Mouse (Mus musculus) CH12.LX (cell line): ENCODE results near the gene Myo18a. TPM values are rescaled to one million over a fixed set of nuclear protein-coding genes. Genes with fewer than 3 reads are reported as not detected.

Source experiments
- DNase-seq: peaks from one replicate; pipeline ENCODE4 v3.0.0-alpha.2; 2013; ENCODE audit errors: extremely low read depth
- H3K27ac ChIP-seq: 2 replicates; pipeline ENCODE4 v1.5.1; 2012; ENCODE audit warnings: low read depth, mild to moderate bottlenecking, control low read depth, moderate library complexity; ENCODE audit not compliant: insufficient read depth
- H3K27me3 ChIP-seq: replicated peaks from 2 replicates; pipeline ENCODE3; 2012; ENCODE audit warnings: inconsistent platforms
- H3K36me3 ChIP-seq, 2 experiments: replicated peaks in 1 of 2; 2 replicates each; pipeline versions ENCODE3 to v1.6.1; 2012; ENCODE audit warnings: inconsistent platforms in 1 of 2, low read length in 1 of 2, mild to moderate bottlenecking in 1 of 2, mixed read lengths in 1 of 2, moderate library complexity in 1 of 2; ENCODE audit not compliant: control insufficient read depth in 1 of 2, insufficient read depth in 1 of 2
- H3K4me1 ChIP-seq, 2 experiments: 2 replicates each; pipeline ENCODE4 v1.6.1; 2012; ENCODE audit warnings: inconsistent platforms in 1 of 2, moderate library complexity in 1 of 2; ENCODE audit not compliant: insufficient read depth in 2 of 2, control insufficient read depth in 1 of 2
- H3K4me2 ChIP-seq: 2 replicates; pipeline ENCODE4 v1.6.1; 2012; ENCODE audit warnings: low read depth, mild to moderate bottlenecking, control low read depth; ENCODE audit not compliant: poor library complexity, insufficient read depth, severe bottlenecking
- H3K4me3 ChIP-seq, 3 experiments: fragments of 150-350 bp in 1 of 3; sonication (generic) in 1 of 3; replicated peaks in 1 of 3; 2 replicates each; pipeline versions ENCODE3 to v1.5.1; 2011 to 2012; ENCODE audit warnings: low read depth in 2 of 3, low read length in 2 of 3, mild to moderate bottlenecking in 2 of 3, moderate library complexity in 2 of 3, control low read depth in 1 of 3, improper control_type of control experiment in 1 of 3, inconsistent platforms in 1 of 3, mixed read lengths in 1 of 3; ENCODE audit not compliant: poor library complexity in 1 of 3
- H3K79me2 ChIP-seq: replicated peaks from 2 replicates; pipeline ENCODE4 v1.6.1; 2012; ENCODE audit warnings: mild to moderate bottlenecking, moderate library complexity; ENCODE audit not compliant: control insufficient read depth, poor library complexity, insufficient read depth, severe bottlenecking; ENCODE audit errors: extremely low read depth
- H3K9ac ChIP-seq: 2 replicates; pipeline ENCODE4 v1.6.1; 2012; ENCODE audit warnings: low read depth, mild to moderate bottlenecking, control low read depth, moderate library complexity; ENCODE audit not compliant: insufficient read depth
- H3K9me3 ChIP-seq: replicated peaks from 2 replicates; pipeline ENCODE3; 2012; ENCODE audit warnings: low read length, inconsistent platforms, mixed read lengths
- ELF1 ChIP-seq: IDR thresholded peaks from 2 replicates; pipeline ENCODE4 v1.6.1; 2014; ENCODE audit warnings: low read depth, mild to moderate bottlenecking, inconsistent platforms, low read length, improper control_type of control experiment
- EP300 ChIP-seq: IDR thresholded peaks from 2 replicates; pipeline ENCODE4 v1.6.1; 2011; ENCODE audit warnings: low read length, improper control_type of control experiment
- GABPA ChIP-seq: IDR thresholded peaks from 2 replicates; pipeline ENCODE4 v1.6.1; 2012; ENCODE audit warnings: low read depth, low read length, improper control_type of control experiment, inconsistent platforms; ENCODE audit not compliant: insufficient replicate concordance
- JUND ChIP-seq: conservative IDR thresholded peaks from 2 replicates; pipeline ENCODE4 v1.6.1; 2011; ENCODE audit warnings: low read depth, low read length, improper control_type of control experiment
- MAFK ChIP-seq: IDR thresholded peaks from 2 replicates; pipeline ENCODE4 v1.6.1; 2011; ENCODE audit warnings: low read length, improper control_type of control experiment; ENCODE audit not compliant: insufficient replicate concordance
- MAX ChIP-seq: IDR thresholded peaks from 2 replicates; pipeline ENCODE4 v1.6.1; 2011; ENCODE audit warnings: low read length, improper control_type of control experiment
- MAZ ChIP-seq: IDR thresholded peaks from 2 replicates; pipeline ENCODE4 v1.6.1; 2012; ENCODE audit warnings: low read depth, mild to moderate bottlenecking, inconsistent platforms, low read length, improper control_type of control experiment, moderate library complexity
- MEF2A ChIP-seq: IDR thresholded peaks from 2 replicates; pipeline ENCODE4 v1.6.1; 2014; ENCODE audit warnings: low read depth, mild to moderate bottlenecking, inconsistent platforms, low read length, improper control_type of control experiment, borderline replicate concordance
- MXI1 ChIP-seq: IDR thresholded peaks from 2 replicates; pipeline ENCODE4 v1.6.1; 2011; ENCODE audit warnings: mild to moderate bottlenecking, low read depth, low read length, improper control_type of control experiment
- NELFE ChIP-seq: IDR thresholded peaks from 2 replicates; pipeline ENCODE4 v1.6.1; 2011; ENCODE audit warnings: low read depth, low read length, improper control_type of control experiment
- NRF1 ChIP-seq: IDR thresholded peaks from 2 replicates; pipeline ENCODE4 v1.6.1; 2014; ENCODE audit warnings: low read depth, mild to moderate bottlenecking, inconsistent platforms, low read length, improper control_type of control experiment, moderate library complexity
- POLR2A ChIP-seq: IDR thresholded peaks from 2 replicates; pipeline ENCODE4 v1.6.1; 2011; ENCODE audit warnings: low read depth, mild to moderate bottlenecking, improper control_type of control experiment, low read length
- RAD21 ChIP-seq: IDR thresholded peaks from 2 replicates; pipeline ENCODE4 v1.6.1; 2011; ENCODE audit warnings: low read depth, mild to moderate bottlenecking, low read length, improper control_type of control experiment, moderate library complexity
- RCOR1 ChIP-seq: conservative IDR thresholded peaks from 2 replicates; pipeline ENCODE4 v1.6.1; 2012; ENCODE audit warnings: low read depth, mild to moderate bottlenecking, inconsistent platforms, low read length, improper control_type of control experiment
- SIN3A ChIP-seq: IDR thresholded peaks from 2 replicates; pipeline ENCODE4 v1.6.1; 2012; ENCODE audit warnings: low read length, improper control_type of control experiment, inconsistent platforms
- SMC3 ChIP-seq: IDR thresholded peaks from 2 replicates; pipeline ENCODE4 v1.6.1; 2011; ENCODE audit warnings: low read depth, low read length, improper control_type of control experiment
- TBP ChIP-seq: conservative IDR thresholded peaks from 2 replicates; pipeline ENCODE4 v1.6.1; 2011; ENCODE audit warnings: low read depth, low read length, improper control_type of control experiment
- TCF12 ChIP-seq: IDR thresholded peaks from 2 replicates; pipeline ENCODE4 v1.6.1; 2014; ENCODE audit warnings: low read depth, mild to moderate bottlenecking, inconsistent platforms, low read length, improper control_type of control experiment
- USF2 ChIP-seq: conservative IDR thresholded peaks from 2 replicates; pipeline ENCODE4 v1.6.1; 2011; ENCODE audit warnings: low read depth, low read length, improper control_type of control experiment
- ZKSCAN1 ChIP-seq: IDR thresholded peaks from 2 replicates; pipeline ENCODE4 v1.6.1; 2012; ENCODE audit warnings: low read depth, inconsistent platforms, low read length, improper control_type of control experiment, borderline replicate concordance
- ZNF384 ChIP-seq: IDR thresholded peaks from 2 replicates; pipeline ENCODE4 v1.6.1; 2012; ENCODE audit warnings: low read depth, low read length, improper control_type of control experiment, inconsistent platforms
- dilution Hi-C: fragments of 300-500 bp; cut with MboI; formaldehyde crosslinking; loops from 2 replicates; pipeline ENCODE4 v1.14.3; 2020; ENCODE audit warnings: low sequenced_read_pairs; ENCODE audit not compliant: extremely low pct_unique_long_range_greater_than_20kb, extremely low pct_ligation_motif_present
- in situ Hi-C: fragments of 300-500 bp; cut with MboI; formaldehyde crosslinking; loops from 3 replicates; pipeline ENCODE4 v1.14.3; 2019; ENCODE audit warnings: low sequenced_read_pairs, low pct_ligation_motif_present, low pct_unique_long_range_greater_than_20kb, mixed read lengths
- polyA plus RNA-seq: library from polyadenylated mRNA; unstranded; fragments of >175 nt; gene quantifications from 2 replicates; pipeline ENCODE4 v1.2.1, GENCODE M21; 2012; ENCODE audit warnings: low read depth; ENCODE audit not compliant: insufficient read length
- total RNA-seq, 2 experiments: library from RNA; depleted of rRNA; stranded (reverse); fragments of 300-350 nt in 1 of 2; fragments of >200 nt in 1 of 2; gene quantifications; 2 replicates each; pipeline ENCODE4 v1.2.3; 2012 to 2014

The Myo18a gene
- total and polyA plus RNA-seq, 3 experiments: 6.3 to 24.8 (median 16.8) TPM

GRCm38 (mm10) chr11:77867419-77868083, 104.5 kb downstream of the Myo18a start:
- TF ChIP-seq MAFK (no peak), TCF12 (no peak), MAX (no peak), GABPA (no peak), EP300 (no peak), ZNF384 (no peak), MEF2A (no peak)
- dilution Hi-C loops (no loop called here), in situ Hi-C loops (no loop called here)
- Histone ChIP-seq H3K4me2 (no peak overlapping the region), H3K27ac (no peak overlapping the region), H3K9ac (no peak overlapping the region), H3K27me3 (no peaks in the 10 kb centered on the region), H3K79me2 (no peaks in the 10 kb centered on the region), H3K4me3 (no peak overlapping the region), H3K4me1 (peaks cover 11 to 59% of the 10 kb centered on the region in 2 experiments), H3K9me3 (no peaks in the 10 kb centered on the region), H3K36me3 (no peaks in the 10 kb centered on the region)
- no peak for DNase-seq

DNA sequence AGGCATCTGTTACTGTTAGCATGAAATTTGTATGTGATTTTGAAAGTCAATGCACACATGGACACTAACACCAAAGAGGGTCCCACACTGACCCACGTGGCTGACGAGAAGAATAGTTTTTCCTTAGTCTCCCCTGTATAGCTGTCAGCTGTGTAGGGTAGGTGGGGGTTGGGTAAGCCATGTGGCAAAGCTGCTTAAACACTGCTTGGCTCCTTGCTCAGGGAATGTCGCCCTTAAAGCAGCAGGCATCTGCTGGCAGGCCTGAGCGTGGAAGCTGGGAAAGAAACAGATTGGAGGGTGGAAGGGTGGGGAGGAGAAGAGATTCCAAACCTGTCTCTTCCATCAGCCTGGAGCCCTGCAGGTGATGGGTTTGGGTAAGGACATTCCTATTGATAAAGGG, 108.4 kb downstream of the Myo18a start:
- Histone ChIP-seq H3K27me3 (no peaks in the 10 kb centered on the region), H3K36me3 (no peaks in the 10 kb centered on the region), H3K9ac (no peak overlapping the region), H3K4me2 (no peak overlapping the region), H3K9me3 (no peaks in the 10 kb centered on the region), H3K4me1 (peaks cover 0 to 38% of the 10 kb centered on the region in 2 experiments; a peak in 2 of 4 replicates), H3K79me2 (no peaks in the 10 kb centered on the region), H3K27ac (no peak overlapping the region), H3K4me3 (no peak overlapping the region)
- no peak for DNase-seq
- dilution Hi-C loops: no loop called here
- TF ChIP-seq USF2 (no peak), JUND (no peak), MAZ (no peak), TBP (no peak), TCF12 (no peak), RCOR1 (no peak), ZKSCAN1 (no peak), NELFE (no peak), NRF1 (no peak), RAD21 (no peak), EP300 (no peak), MXI1 (no peak), MAFK (no peak), SIN3A (no peak), SMC3 (no peak), ELF1 (no peak), POLR2A (no peak), ZNF384 (no peak)
- in situ Hi-C loops: no loop called here
